Mouse (Mus musculus) intestine, embryonic 16.5 days (tissue): ENCODE measurements around the gene Trim26. TPM values are rescaled to one million over a fixed set of nuclear protein-coding genes. Genes with fewer than 3 reads are reported as not detected.
"Not testable (repeated sequence)": the region's sequence is repeated elsewhere in the genome, so short reads cannot be mapped to it uniquely, and the experiment has no call there.

Source experiments
- ATAC-seq: fragments of 200-750 bp; cut with Nextera tagmentation; 2 replicates; pipeline ENCODE4 v1.8.0; 2017; ENCODE audit warnings: moderate TSS enrichment, moderate library complexity
- H3K27ac ChIP-seq: fragments of 300-500 bp; sonication (generic); 2 replicates; pipeline ENCODE4 v1.5.1; 2014; ENCODE audit warnings: mild to moderate bottlenecking, low read length
- H3K27me3 ChIP-seq: fragments of 300-500 bp; sonication (generic); replicated peaks from 2 replicates; pipeline ENCODE4 v1.6.1; 2014; ENCODE audit warnings: low read length, control low read depth, mixed read lengths; ENCODE audit not compliant: control insufficient read depth, insufficient read depth
- H3K36me3 ChIP-seq: fragments of 300-500 bp; sonication (generic); 2 replicates; pipeline ENCODE4 v1.6.1; 2014; ENCODE audit warnings: low read length, control low read depth; ENCODE audit not compliant: control insufficient read depth, insufficient read depth
- H3K4me1 ChIP-seq: fragments of 300-500 bp; sonication (generic); 2 replicates; pipeline ENCODE4 v1.6.1; 2014; ENCODE audit warnings: low read length, control low read depth, mixed read lengths; ENCODE audit not compliant: control insufficient read depth, insufficient read depth
- H3K4me2 ChIP-seq: fragments of 300-500 bp; sonication (generic); 2 replicates; pipeline ENCODE4 v1.6.1; 2014; ENCODE audit warnings: low read depth, low read length, control low read depth
- H3K4me3 ChIP-seq: fragments of 300-500 bp; sonication (generic); 2 replicates; pipeline ENCODE4 v1.5.1; 2014; ENCODE audit warnings: mild to moderate bottlenecking, low read length
- H3K9ac ChIP-seq: fragments of 300-500 bp; sonication (generic); 2 replicates; pipeline ENCODE4 v1.6.1; 2014; ENCODE audit warnings: low read depth, low read length
- H3K9me3 ChIP-seq: fragments of 300-500 bp; sonication (generic); 2 replicates; pipeline ENCODE4 v1.6.1; 2016; ENCODE audit warnings: low read length, control low read depth; ENCODE audit not compliant: control insufficient read depth
- WGBS: fragments of 180-500 bp; shearing (Covaris S2); extraction: QIAGEN DNeasy Blood & Tissue Kit; methylation state at CpG from one replicate; pipeline ENCODE4 v1.1.7; 2014; 5-methylcytosine and 5-hydroxymethylcytosine counted together
- polyA plus RNA-seq: library from polyadenylated mRNA; unstranded; fragments of >200 nt; fragmentation: Nextera tagmentation; extraction: Ambion mirVana; gene quantifications from 2 replicates; pipeline ENCODE4 v1.2.1, GENCODE M21; 2015

Trim26 gene
- polyA plus RNA-seq, 1 experiment from 2014 or later, result 36.5 TPM

- not testable (repeated sequence) for H3K4me1 ChIP-seq, H3K27me3 ChIP-seq, ATAC-seq, H3K9me3 ChIP-seq, H3K4me2 ChIP-seq, H3K36me3 ChIP-seq, H3K4me3 ChIP-seq, H3K9ac ChIP-seq
- whole genome bisulfite sequencing, result 79% methylated on average over 1 of the region's 1 CpGs
- 0 out of 2 replicates have a peak overlapping the region, but pooled peaks have one; percentile 26 for H3K27ac ChIP-seq
Measured at GRCm38 (mm10) chr17:36891496-36891895, 54.6 kb downstream of the Trim26 start.

- H3K4me1 ChIP-seq, result 0 out of 2 replicates have a peak, but pooled peaks cover 2% of the 10 kb centered on the region
- H3K4me3 ChIP-seq, result no peak overlapping the region
- ATAC-seq, result no peak
- H3K27me3 ChIP-seq, result no peaks in the 10 kb centered on the region
- no peaks in the 10 kb centered on the region for H3K36me3 ChIP-seq
- no peaks in the 10 kb centered on the region for H3K9me3 ChIP-seq
- no peak overlapping the region for H3K4me2 ChIP-seq
- no peak overlapping the region for H3K27ac ChIP-seq
- H3K9ac ChIP-seq, result no peak overlapping the region
- 15% methylated on average over 2 of the region's 2 CpGs for WGBS
Measured at GRCm38 (mm10) chr17:36892362-36892761, 55.4 kb downstream of the Trim26 start.

GRCm38 (mm10) chr17:36893387-36893786 is 56.5 kb downstream of the Trim26 start:
- H3K9me3 ChIP-seq, result no peaks in the 10 kb centered on the region
- H3K4me1 ChIP-seq, result 0 out of 2 replicates have a peak, but pooled peaks cover 2% of the 10 kb centered on the region
- no peak overlapping the region for H3K9ac ChIP-seq
- no peak overlapping the region for H3K27ac ChIP-seq
- H3K4me3 ChIP-seq, result no peak overlapping the region
- no peaks in the 10 kb centered on the region for H3K27me3 ChIP-seq
- no peak overlapping the region for H3K4me2 ChIP-seq
- 54% methylated on average over 5 of the region's 5 CpGs for WGBS
- ATAC-seq, result no peak
- H3K36me3 ChIP-seq, result no peaks in the 10 kb centered on the region

GRCm38 (mm10) chr17:36896583-36896982 is 59.6 kb downstream of the Trim26 start:
- Histone ChIP-seq H3K36me3 (no peaks in the 10 kb centered on the region), H3K9me3 (no peaks in the 10 kb centered on the region), H3K4me1 (0 out of 2 replicates have a peak, but pooled peaks cover 2% of the 10 kb centered on the region), H3K27ac (no peak overlapping the region), H3K9ac (no peak overlapping the region), H3K4me2 (no peak overlapping the region), H3K27me3 (no peaks in the 10 kb centered on the region), H3K4me3 (no peak overlapping the region)
- 90% methylated on average over 1 of the region's 1 CpGs for WGBS
- ATAC-seq, result no peak

GRCm38 (mm10) chr17:36897065-36897464 is 60.1 kb downstream of the Trim26 start:
- Histone ChIP-seq H3K36me3 (no peaks in the 10 kb centered on the region), H3K27ac (peak overlapping the region; percentile 97), H3K4me2 (peak overlapping the region; percentile 38), H3K4me1 (0 out of 2 replicates have a peak, but pooled peaks cover 2% of the 10 kb centered on the region), H3K9ac (no peak overlapping the region), H3K4me3 (peak overlapping the region; percentile 17; the same call in 1 of the 2 replicates), H3K27me3 (no peaks in the 10 kb centered on the region), H3K9me3 (no peaks in the 10 kb centered on the region)
- ATAC-seq, result peak; percentile 86

GRCm38 (mm10) chr17:36897552-36898205 is 60.7 kb downstream of the Trim26 start, which contains the start of gene Trim31:
TSS of gene Trim31 (plus strand) at chr17:36898118.
- peak within 1 kb of the TSS; percentile 65 for H3K9ac ChIP-seq
- 48% methylated on average over 6 of the region's 6 CpGs for WGBS
- peak within 1 kb of the TSS; percentile 60 for H3K4me2 ChIP-seq
- peak; percentile 71 for ATAC-seq
- peak within 1 kb of the TSS; percentile 97 for H3K27ac ChIP-seq
- H3K9me3 ChIP-seq, result no peaks in the 10 kb centered on the region
- peak within 1 kb of the TSS; percentile 42 for H3K4me3 ChIP-seq
- H3K4me1 ChIP-seq, result 0 out of 2 replicates have a peak, but pooled peaks cover 2% of the 10 kb centered on the region
- H3K27me3 ChIP-seq, result no peaks in the 10 kb centered on the region
- H3K36me3 ChIP-seq, result no peaks in the 10 kb centered on the region

GRCm38 (mm10) chr17:36899376-36899775 is 62.4 kb downstream of the Trim26 start:
- Histone ChIP-seq H3K27ac (peak overlapping the region; percentile 97), H3K4me3 (peak overlapping the region; percentile 42)

GRCm38 (mm10) chr17:36900001-36900400 is 63.1 kb downstream of the Trim26 start:
- Histone ChIP-seq H3K4me1 (0 out of 2 replicates have a peak, but pooled peaks cover 2% of the 10 kb centered on the region), H3K27ac (0 out of 2 replicates have a peak overlapping the region, but pooled peaks have one; percentile 12), H3K9me3 (no peaks in the 10 kb centered on the region), H3K27me3 (no peaks in the 10 kb centered on the region), H3K4me2 (peak overlapping the region; percentile 60), H3K9ac (peak overlapping the region; percentile 65), H3K4me3 (peak overlapping the region; percentile 42), H3K36me3 (no peaks in the 10 kb centered on the region)
- WGBS, result 75% methylated on average over 5 of the region's 5 CpGs
- ATAC-seq, result no peak

More at GRCm38 (mm10) chr17:36899376-36899775, 62.4 kb downstream of the Trim26 start:
- Histone ChIP-seq H3K9me3 (no peaks in the 10 kb centered on the region), H3K4me2 (peak overlapping the region; percentile 60), H3K9ac (peak overlapping the region; percentile 65), H3K4me1 (0 out of 2 replicates have a peak, but pooled peaks cover 2% of the 10 kb centered on the region), H3K27me3 (no peaks in the 10 kb centered on the region), H3K36me3 (no peaks in the 10 kb centered on the region)
- 75% methylated on average over 4 of the region's 4 CpGs for whole genome bisulfite sequencing
- no peak for ATAC-seq

- Histone ChIP-seq H3K4me1 (no peaks in the 10 kb centered on the region), H3K27ac (no peak overlapping the region), H3K9ac (no peak overlapping the region), H3K27me3 (no peaks in the 10 kb centered on the region), H3K36me3 (no peaks in the 10 kb centered on the region), H3K9me3 (no peaks in the 10 kb centered on the region), H3K4me2 (peak overlapping the region; percentile 60), H3K4me3 (peak overlapping the region; percentile 42)
- ATAC-seq, result no peak
- WGBS, result 35% methylated on average over 1 of the region's 1 CpGs
Measured at GRCm38 (mm10) chr17:36900691-36901090, 63.8 kb downstream of the Trim26 start.
